Mouse (Mus musculus) hindbrain, embryonic 15.5 days (tissue): ENCODE measurements around the gene Tmem217. TPM values are rescaled to one million over a fixed set of nuclear protein-coding genes. Genes with fewer than 3 reads are reported as not detected.
A peak's percentile ranks its signal among the peaks of the same experiment; 100 is the strongest.

ENCODE experiments used
- ATAC-seq: fragments of 200-750 bp; cut with Nextera tagmentation; 2 replicates; pipeline ENCODE4 v1.8.0; 2017; ENCODE audit warnings: low read depth, moderate number of reproducible peaks, moderate TSS enrichment; ENCODE audit not compliant: low FRiP score
- H3K27ac ChIP-seq: fragments of 300-500 bp; sonication (generic); replicated peaks from 2 replicates; pipeline ENCODE4 v1.5.1; 2015; ENCODE audit warnings: mild to moderate bottlenecking, inconsistent platforms
- H3K27me3 ChIP-seq: fragments of 300-500 bp; sonication (generic); 2 replicates; pipeline ENCODE4 v1.6.1; 2015; ENCODE audit warnings: control low read depth, inconsistent platforms
- H3K36me3 ChIP-seq: fragments of 300-500 bp; sonication (generic); 2 replicates; pipeline ENCODE4 v1.6.1; 2015; ENCODE audit warnings: control low read depth, inconsistent platforms
- H3K4me1 ChIP-seq: fragments of 300-500 bp; sonication (generic); replicated peaks from 2 replicates; pipeline ENCODE4 v1.6.1; 2015; ENCODE audit warnings: control low read depth, inconsistent platforms
- H3K4me2 ChIP-seq: fragments of 300-500 bp; sonication (generic); 2 replicates; pipeline ENCODE4 v1.6.1; 2015; ENCODE audit warnings: moderate library complexity, mild to moderate bottlenecking, inconsistent platforms
- H3K4me3 ChIP-seq: fragments of 300-500 bp; sonication (generic); 2 replicates; pipeline ENCODE4 v1.5.1; 2015; ENCODE audit warnings: mild to moderate bottlenecking, inconsistent platforms
- H3K9ac ChIP-seq: fragments of 300-500 bp; sonication (generic); 2 replicates; pipeline ENCODE4 v1.6.1; 2015; ENCODE audit warnings: inconsistent platforms
- H3K9me3 ChIP-seq: fragments of 300-500 bp; sonication (generic); 2 replicates; pipeline ENCODE4 v1.6.1; 2016; ENCODE audit warnings: control low read depth, inconsistent platforms
- WGBS: fragments of 180-500 bp; shearing (Covaris S2); methylation state at CpG from one replicate; pipeline ENCODE4 v1.1.7; 2015; 5-methylcytosine and 5-hydroxymethylcytosine counted together
- polyA plus RNA-seq: library from polyadenylated mRNA; unstranded; fragments of >200 nt; fragmentation: Nextera tagmentation; extraction: Ambion mirVana; gene quantifications from 2 replicates; pipeline ENCODE4 v1.2.1, GENCODE M21; 2015

Tmem217 gene
- 1.2 and 1.3 TPM in 2 replicates for polyA plus RNA-seq

GRCm38 (mm10) chr17:29552162-29552732, at the start of gene Tmem217:
Tmem217 (minus strand) TSS chr17:29552385.
- no peak within 1 kb of the TSS for H3K27ac ChIP-seq
- WGBS, result 92% methylated on average over 5 of the region's 5 CpGs
- peak within 1 kb of the TSS; percentile 85; the same call in 1 of the 2 replicates for H3K4me2 ChIP-seq
- H3K9me3 ChIP-seq, result no peaks in the 10 kb centered on the region
- H3K9ac ChIP-seq, result no peak within 1 kb of the TSS
- no peak for ATAC-seq
- no peaks in the 10 kb centered on the region for H3K27me3 ChIP-seq
- H3K4me1 ChIP-seq, result peaks cover 21% of the 10 kb centered on the region
- H3K36me3 ChIP-seq, result no peaks in the 10 kb centered on the region
- H3K4me3 ChIP-seq, result no peak within 1 kb of the TSS

- 73% methylated on average over 4 of the region's 4 CpGs for WGBS
- peaks cover 15% of the 10 kb centered on the region for H3K36me3 ChIP-seq
These were observed 49.2 kb upstream of the Tmem217 start for GRCm38 (mm10) chr17:29601391-29601790.

GRCm38 (mm10) chr17:29599537-29599936, 47.4 kb upstream of the Tmem217 start:
- ATAC-seq, result no peak
- Histone ChIP-seq H3K9me3 (no peaks in the 10 kb centered on the region), H3K36me3 (peaks cover 18% of the 10 kb centered on the region), H3K27ac (no peak overlapping the region), H3K4me3 (no peak overlapping the region), H3K4me1 (peaks cover 13% of the 10 kb centered on the region), H3K4me2 (no peak overlapping the region), H3K27me3 (no peaks in the 10 kb centered on the region), H3K9ac (no peak overlapping the region)
- 88% methylated on average over 8 of the region's 8 CpGs for WGBS

More at GRCm38 (mm10) chr17:29601391-29601790, 49.2 kb upstream of the Tmem217 start:
- Histone ChIP-seq H3K4me2 (no peak overlapping the region), H3K9ac (no peak overlapping the region), H3K27ac (no peak overlapping the region), H3K27me3 (no peaks in the 10 kb centered on the region), H3K4me3 (no peak overlapping the region), H3K9me3 (no peaks in the 10 kb centered on the region), H3K4me1 (peaks cover 13% of the 10 kb centered on the region)
- ATAC-seq, result no peak

- Histone ChIP-seq H3K4me3 (no peak overlapping the region), H3K27ac (no peak overlapping the region), H3K4me1 (peaks cover 13% of the 10 kb centered on the region), H3K36me3 (peaks cover 18% of the 10 kb centered on the region), H3K9me3 (no peaks in the 10 kb centered on the region), H3K27me3 (no peaks in the 10 kb centered on the region), H3K4me2 (no peak overlapping the region), H3K9ac (no peak overlapping the region)
- 93% methylated on average over 14 of the region's 14 CpGs for WGBS
- no peak for ATAC-seq
These were observed 46.9 kb upstream of the Tmem217 start for GRCm38 (mm10) chr17:29599051-29599450.

DNA sequence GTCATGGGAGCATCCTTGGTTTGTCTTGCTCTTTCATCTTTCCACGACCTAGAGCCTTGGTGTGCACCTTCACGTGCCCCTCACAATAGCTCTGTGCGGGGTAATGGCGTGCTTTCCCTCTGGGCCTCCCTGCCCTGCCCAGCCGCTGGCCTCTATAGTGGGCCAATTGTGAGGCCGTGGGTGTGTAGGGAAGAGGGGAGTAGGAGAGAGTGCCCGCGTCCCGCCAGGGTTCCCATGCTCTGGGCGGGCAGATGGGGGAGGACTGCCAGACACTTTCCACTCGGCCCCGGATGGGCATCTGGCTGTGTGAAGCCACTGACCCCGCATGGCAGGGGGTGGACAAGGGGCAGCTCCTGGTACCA, 44.6 kb upstream of the Tmem217 start:
- 49% methylated on average over 13 of the region's 13 CpGs for WGBS
- Histone ChIP-seq H3K27me3 (no peaks in the 10 kb centered on the region), H3K4me3 (no peak overlapping the region), H3K9ac (no peak overlapping the region), H3K9me3 (no peaks in the 10 kb centered on the region), H3K27ac (no peak overlapping the region), H3K4me1 (peaks cover 13% of the 10 kb centered on the region), H3K4me2 (no peak overlapping the region), H3K36me3 (peaks cover 12% of the 10 kb centered on the region)
- no peak for ATAC-seq

- Histone ChIP-seq H3K27ac (no peak overlapping the region), H3K27me3 (no peaks in the 10 kb centered on the region), H3K4me3 (no peak overlapping the region), H3K4me1 (peaks cover 13% of the 10 kb centered on the region), H3K36me3 (peaks cover 10% of the 10 kb centered on the region), H3K4me2 (no peak overlapping the region), H3K9me3 (no peaks in the 10 kb centered on the region), H3K9ac (no peak overlapping the region)
- peak; percentile 25; the same call in 1 of the 2 replicates for ATAC-seq
- WGBS, result 69% methylated on average over 15 of the region's 15 CpGs
These were observed 43.9 kb upstream of the Tmem217 start for GRCm38 (mm10) chr17:29595891-29596770.

GRCm38 (mm10) chr17:29589221-29589898, 37.2 kb upstream of the Tmem217 start:
- Histone ChIP-seq H3K9ac (no peak overlapping the region), H3K36me3 (no peaks in the 10 kb centered on the region; the same call in 1 of the 2 replicates), H3K4me3 (no peak overlapping the region), H3K9me3 (no peaks in the 10 kb centered on the region), H3K27ac (peak overlapping the region; percentile 71), H3K4me1 (peaks cover 19% of the 10 kb centered on the region), H3K4me2 (0 out of 2 replicates have a peak overlapping the region, but pooled peaks have one; percentile 7), H3K27me3 (no peaks in the 10 kb centered on the region)
- ATAC-seq, result peak; percentile 79; the same call in 1 of the 2 replicates
- 25% methylated on average over 11 of the region's 11 CpGs for WGBS

DNA sequence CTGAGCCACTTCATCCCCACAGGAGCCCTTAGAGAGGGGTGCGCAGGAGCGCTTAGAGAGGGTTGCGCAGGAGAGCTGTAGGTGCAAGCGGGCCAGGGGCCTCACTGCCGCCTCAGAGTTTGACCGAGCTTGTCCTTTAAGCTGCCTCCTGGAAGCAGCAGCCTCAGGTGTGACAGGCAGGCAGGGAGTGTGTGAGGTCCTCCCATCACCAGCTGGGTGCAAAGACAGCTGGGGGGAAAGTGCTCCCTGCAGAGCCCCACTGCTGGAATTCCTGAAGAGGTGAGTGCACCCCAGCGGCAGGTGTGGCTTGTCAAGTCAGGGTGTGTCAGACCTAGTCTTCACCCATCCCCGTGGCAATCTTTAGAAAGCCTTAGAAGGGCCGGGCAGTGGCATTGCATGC, 34.7 kb upstream of the Tmem217 start:
- no peak for ATAC-seq
- H3K9me3 ChIP-seq, result no peaks in the 10 kb centered on the region
- H3K9ac ChIP-seq, result no peak overlapping the region
- H3K27me3 ChIP-seq, result no peaks in the 10 kb centered on the region
- H3K27ac ChIP-seq, result no peak overlapping the region
- H3K4me2 ChIP-seq, result no peak overlapping the region
- peaks cover 1% of the 10 kb centered on the region for H3K36me3 ChIP-seq
- WGBS, result 90% methylated on average over 9 of the region's 9 CpGs
- H3K4me3 ChIP-seq, result no peak overlapping the region
- peaks cover 19% of the 10 kb centered on the region for H3K4me1 ChIP-seq

GRCm38 (mm10) chr17:29585446-29585845, 33.3 kb upstream of the Tmem217 start:
- 92% methylated on average over 6 of the region's 6 CpGs for WGBS
- H3K27me3 ChIP-seq, result no peaks in the 10 kb centered on the region
- peaks cover 4% of the 10 kb centered on the region for H3K36me3 ChIP-seq
- H3K4me2 ChIP-seq, result no peak overlapping the region
- H3K9ac ChIP-seq, result no peak overlapping the region
- no peaks in the 10 kb centered on the region for H3K9me3 ChIP-seq
- peaks cover 19% of the 10 kb centered on the region for H3K4me1 ChIP-seq
- H3K27ac ChIP-seq, result no peak overlapping the region
- no peak overlapping the region for H3K4me3 ChIP-seq
- no peak for ATAC-seq

GRCm38 (mm10) chr17:29584737-29585136, 32.6 kb upstream of the Tmem217 start:
- no peak for ATAC-seq
- Histone ChIP-seq H3K36me3 (peaks cover 9% of the 10 kb centered on the region), H3K9ac (no peak overlapping the region), H3K4me1 (peaks cover 13% of the 10 kb centered on the region), H3K9me3 (no peaks in the 10 kb centered on the region), H3K4me2 (no peak overlapping the region), H3K4me3 (no peak overlapping the region), H3K27me3 (no peaks in the 10 kb centered on the region), H3K27ac (no peak overlapping the region)
- WGBS, result 58% methylated on average over 3 of the region's 3 CpGs

DNA sequence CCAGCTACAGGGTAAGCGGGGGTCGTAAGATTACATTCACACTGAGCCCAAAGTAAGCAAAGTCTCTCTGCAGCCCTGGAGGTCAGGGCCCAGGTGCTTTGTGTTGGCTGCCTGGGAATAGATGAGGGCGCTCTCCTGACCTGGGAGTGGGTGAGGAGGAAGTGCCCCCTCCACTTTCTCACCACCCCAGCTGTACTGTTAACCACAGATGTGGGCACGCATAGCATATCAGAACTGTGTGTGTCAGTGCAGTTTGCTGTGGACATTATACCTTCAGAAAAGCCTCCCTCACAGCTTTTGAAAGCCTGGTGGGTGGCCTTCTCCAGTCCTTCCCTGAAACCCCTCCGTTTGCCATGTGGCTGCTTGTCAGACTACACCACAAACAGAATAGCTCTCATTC, 32.1 kb upstream of the Tmem217 start:
- Histone ChIP-seq H3K4me3 (no peak overlapping the region), H3K4me2 (no peak overlapping the region), H3K27ac (no peak overlapping the region), H3K4me1 (peaks cover 9% of the 10 kb centered on the region), H3K27me3 (no peaks in the 10 kb centered on the region), H3K9ac (no peak overlapping the region), H3K9me3 (no peaks in the 10 kb centered on the region), H3K36me3 (peaks cover 9% of the 10 kb centered on the region)
- ATAC-seq, result no peak
- 84% methylated on average over 5 of the region's 5 CpGs for WGBS

GRCm38 (mm10) chr17:29583569-29583968, 31.4 kb upstream of the Tmem217 start:
- Histone ChIP-seq H3K27me3 (no peaks in the 10 kb centered on the region), H3K9me3 (no peaks in the 10 kb centered on the region), H3K36me3 (peaks cover 15% of the 10 kb centered on the region), H3K4me3 (no peak overlapping the region), H3K4me1 (peaks cover 2% of the 10 kb centered on the region), H3K9ac (no peak overlapping the region), H3K27ac (no peak overlapping the region), H3K4me2 (no peak overlapping the region)
- no peak for ATAC-seq
- WGBS, result 89% methylated on average over 5 of the region's 5 CpGs
